In genomic region chr6:90746331-90746864, GRCm38 (mm10) we compare ENCODE assay signal across 8 mouse cellular contexts.
DNase-seq lines count a peak whose midpoint lies in the region; ATAC-seq and TF ChIP-seq lines count a peak whose summit lies in the region.
"Had no signal": no experiment of that assay in that cellular context is flagged by ENCODE, and none has a peak within 500 bp of the region (broad histone marks: within the 10 kb centered on the region; RNA-seq: fewer than 3 reads in every experiment).

No protein-coding gene starts in this region.

- H3K4me2 ChIP-seq in liver, embryonic 14.5 days (ENCODE audit: low read depth): no peak overlapping the region
- H3K4me2 ChIP-seq: neural tube, embryonic 13.5 days had no signal

- ATAC-seq in liver, embryonic 14.5 days (ENCODE audit: insufficient read depth): no peak
- ATAC-seq in monocyte, adult 5-6 weeks (replicated peaks; ENCODE audit: insufficient number of reproducible peaks, low FRiP score, low TSS enrichment, poor library complexity, severe bottlenecking): 0 out of 2 replicates have a peak, but pooled peaks have one; percentile 60

- no peaks in the 10 kb centered on the region for H3K9me3 ChIP-seq in liver, embryonic 14.5 days (ENCODE audit: control insufficient read depth, low read length)
- H3K9me3 ChIP-seq: neural tube, embryonic 13.5 days had no signal

- no peaks in the 10 kb centered on the region for H3K27me3 ChIP-seq in liver, embryonic 14.5 days (ENCODE audit: control insufficient read depth, insufficient read depth, low read length)
- H3K27me3 ChIP-seq: neural tube, embryonic 13.5 days had no signal

- no peaks in the 10 kb centered on the region for H3K36me3 ChIP-seq in liver, embryonic 14.5 days (replicated peaks; ENCODE audit: control insufficient read depth, insufficient read depth, low read depth)

- H3K4me1 ChIP-seq in liver, embryonic 14.5 days (replicated peaks; ENCODE audit: control insufficient read depth in 2 of 2, insufficient read depth in 2 of 2, low read length in 1 of 2): peaks cover 32 to 36% of the 10 kb centered on the region in 2 experiments
- H3K4me1 ChIP-seq in bone marrow, adult 2 months (ENCODE audit: control insufficient read depth, insufficient read depth, low read length): peaks cover 15% of the 10 kb centered on the region

- TF ChIP-seq POLR2A in bone marrow, adult 2 months (IDR thresholded peaks at IDR 0.05; ENCODE audit: borderline replicate concordance, control insufficient read depth, low read depth, low read length): no peak

- no peak for DNase-seq in liver, embryonic 14.5 days (ENCODE audit: low read depth in 3 of 3, low spot score in 3 of 3)
- DNase-seq in liver: no peak
- DNase-seq in cerebellum, postnatal 14 days: peak; percentile 65 to 68
- DNase-seq in layer of hippocampus, adult 9-10 months (ENCODE audit: low spot score): no peak
- no peak for DNase-seq in urinary bladder, postnatal 10 days (ENCODE audit: low spot score)

- no peak for TF ChIP-seq EP300 in liver, embryonic 14.5 days (IDR thresholded peaks at IDR 0.05; ENCODE audit: low read depth)

- H3K4me3 ChIP-seq in liver, embryonic 14.5 days (ENCODE audit: insufficient read depth in 1 of 2, low read depth in 2 of 2, low read length in 2 of 2): no peak overlapping the region
- no peak overlapping the region for H3K4me3 ChIP-seq in bone marrow, adult 2 months (replicated peaks; ENCODE audit: control insufficient read depth, low read depth, low read length)
- H3K4me3 ChIP-seq: neural tube, embryonic 13.5 days had no signal

- no peak overlapping the region for H3K9ac ChIP-seq in liver, embryonic 14.5 days (replicated peaks)
- H3K9ac ChIP-seq: neural tube, embryonic 13.5 days had no signal

- 57% methylated on average over 3 of the region's 3 CpGs for WGBS in liver, embryonic 14.5 days (ENCODE audit: insufficient replicate concordance)
- 81% methylated on average over 3 of the region's 3 CpGs for WGBS in bone marrow, adult 2 months

- no peak overlapping the region for H3K27ac ChIP-seq in liver, embryonic 14.5 days
- no peak overlapping the region for H3K27ac ChIP-seq in bone marrow, adult 2 months (ENCODE audit: control insufficient read depth, insufficient read depth, low read depth, low read length, poor library complexity)
- H3K27ac ChIP-seq: neural tube, embryonic 13.5 days had no signal

- TF ChIP-seq CTCF in liver, embryonic 14.5 days (IDR thresholded peaks at IDR 0.05; ENCODE audit: low read depth): peak; percentile 36
- peak; percentile 28; the same call in 1 of the 2 replicates for TF ChIP-seq CTCF in bone marrow, adult 2 months (IDR thresholded peaks at IDR 0.05; ENCODE audit: control insufficient read depth, insufficient read depth, low read length)

Comparison
In these comparisons a context has a peak if more than half of its experiments do, and no peak if none do; other contexts are left out.
1. DNase-seq: peak in cerebellum, postnatal 14 days (2 of 2); none in liver, embryonic 14.5 days (0 of 3), liver (single experiment), layer of hippocampus, adult 9-10 months (single experiment) and urinary bladder, postnatal 10 days (single experiment).